Mouse (Mus musculus) cerebellum, postnatal 36 days (tissue): Measurements from ENCODE around the gene Gm21789.
"Not testable (repeated sequence)": the region's sequence is repeated elsewhere in the genome, so short reads cannot be mapped to it uniquely, and the experiment has no call there.

Experiments
- DNase-seq, 2 experiments: peaks; one replicate each; pipeline ENCODE4 v3.0.0; 2021 to 2022; ENCODE audit warnings: mixed read lengths in 2 of 2

The Gm21789 gene

DNA sequence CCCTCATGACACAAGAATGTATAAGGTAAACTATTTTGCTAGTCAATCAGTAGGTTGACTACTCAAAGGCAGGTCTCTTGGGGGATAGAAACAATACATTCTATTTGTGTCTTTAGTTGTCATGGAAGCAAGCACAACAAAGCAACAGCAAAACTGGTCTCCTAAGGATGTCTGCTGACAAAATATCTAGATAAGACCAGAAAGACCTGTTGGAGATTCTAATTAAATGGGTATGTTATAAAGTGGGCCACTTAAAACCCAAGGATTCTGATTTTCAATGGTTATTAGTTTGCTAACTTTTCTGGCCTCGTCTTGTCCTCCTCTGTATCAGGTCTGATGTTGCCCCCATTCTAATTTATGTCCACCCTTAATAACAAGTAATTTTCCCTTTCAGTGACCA is at the start of gene Gm21789:
Gene Gm21789 (plus strand): TSS at position 301 of the 400 bp plus-strand sequence.
- not testable (repeated sequence) for DNase-seq

DNA sequence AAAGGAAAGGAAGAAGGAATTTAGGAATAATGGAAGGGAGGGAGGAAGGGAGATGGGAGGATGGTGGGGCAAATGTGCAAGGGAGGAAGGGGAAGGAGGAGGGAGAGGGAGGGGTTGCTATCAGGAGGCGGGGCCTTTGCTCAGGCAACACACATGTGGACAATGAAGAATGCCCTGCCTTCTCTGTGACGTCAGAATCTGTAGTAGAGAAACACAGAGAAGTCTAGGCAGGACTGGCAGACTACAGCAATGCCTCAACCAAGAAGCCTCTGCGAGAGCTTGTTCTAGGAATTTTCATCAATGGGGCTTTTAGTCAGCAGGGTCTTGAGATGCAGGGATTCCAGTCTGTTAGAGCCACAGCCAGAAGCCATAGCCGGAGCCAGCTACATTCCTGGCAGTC is 47.2 kb upstream of the Gm21789 start, which contains the start of gene Btbd35f30:
Gene Btbd35f30 (plus strand): TSS at position 301 of the 400 bp plus-strand sequence.
- not testable (repeated sequence) for DNase-seq

DNA sequence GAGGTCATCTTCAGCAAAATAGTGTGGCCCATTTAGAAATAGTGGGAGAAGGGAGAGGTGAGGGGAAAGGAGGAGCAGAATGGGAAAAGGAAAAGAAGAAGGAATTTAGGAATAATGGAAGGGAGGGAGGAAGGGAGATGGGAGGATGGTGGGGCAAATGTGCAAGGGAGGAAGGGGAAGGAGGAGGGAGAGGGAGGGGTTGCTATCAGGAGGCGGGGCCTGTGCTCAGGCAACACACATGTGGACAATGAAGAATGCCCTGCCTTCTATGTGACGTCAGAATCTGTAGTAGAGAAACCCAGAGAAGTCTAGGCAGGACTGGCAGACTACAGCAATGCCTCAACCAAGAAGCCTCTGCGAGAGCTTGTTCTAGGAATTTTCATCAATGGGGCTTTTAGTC is 32.0 kb downstream of the Gm21789 start, which contains the start of gene Btbd35f5:
Gene Btbd35f5 (plus strand): TSS at position 301 of the 400 bp plus-strand sequence.
- not testable (repeated sequence) for DNase-seq
